Mouse (Mus musculus) heart, postnatal 0 days (tissue): ENCODE results near the gene Arsa.

Experiments used
- CTCF ChIP-seq: IDR thresholded peaks from 2 replicates; pipeline ENCODE4 v1.5.1; 2016; ENCODE audit warnings: antibody characterized with exemption, control low read depth, low read depth
- EP300 ChIP-seq: IDR thresholded peaks from 2 replicates; pipeline ENCODE4 v1.6.1; 2016; ENCODE audit warnings: antibody characterized with exemption, low read depth

- TF ChIP-seq EP300 (no peak), CTCF (peak; percentile 6; the same call in 1 of the 2 replicates)
Measured at GRCm38 (mm10) chr15:89475611-89476474, 1.4 kb downstream of the Arsa start.
